ENCODE assay signal across 8 mouse cellular contexts in the genomic region with DNA sequence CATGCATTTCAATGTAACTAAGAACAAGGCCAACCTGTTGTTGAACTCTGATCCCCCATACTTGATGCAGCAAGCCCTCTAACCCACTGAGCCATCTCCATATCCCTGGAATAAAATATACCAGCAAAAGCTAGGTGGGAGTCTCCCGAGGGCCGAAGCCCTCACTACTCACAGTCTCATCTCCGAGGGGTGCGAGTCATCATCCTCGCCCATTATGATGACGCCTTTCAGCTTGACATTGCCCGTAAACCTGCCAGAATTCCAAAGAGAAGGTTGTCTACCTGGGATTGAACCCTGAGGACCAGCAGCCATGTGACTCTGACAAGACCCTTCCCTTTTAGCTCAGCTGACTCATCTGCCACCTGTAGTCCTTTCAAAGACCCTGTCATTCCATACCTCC. TPM values are rescaled to one million over a fixed set of nuclear protein-coding genes. Genes with fewer than 3 reads are reported as not detected.
A peak's percentile ranks its signal among the peaks of the same experiment; 100 is the strongest.
DNase-seq lines count a peak whose midpoint lies in the region; ATAC-seq and TF ChIP-seq lines count a peak whose summit lies in the region.

No protein-coding gene starts in this region.

- peaks cover 7% of the 10 kb centered on the region; the same call in 1 of the 2 replicates for H3K4me1 ChIP-seq in neural tube, embryonic 11.5 days (ENCODE audit: control insufficient read depth, insufficient read depth, low read length)
- H3K4me1 ChIP-seq in liver, embryonic 12.5 days, result peaks cover 64% of the 10 kb centered on the region
- H3K4me1 ChIP-seq in stomach, postnatal 0 days (replicated peaks; ENCODE audit: control insufficient read depth, insufficient read depth), result no peaks in the 10 kb centered on the region

- peak overlapping the region; percentile 62 for H3K4me3 ChIP-seq in neural tube, embryonic 11.5 days (ENCODE audit: low read depth, low read length)
- peak overlapping the region; percentile 95 for H3K4me3 ChIP-seq in liver, embryonic 12.5 days
- H3K4me3 ChIP-seq in stomach, postnatal 0 days (ENCODE audit: low read depth, low read length), result peak overlapping the region; percentile 98; the same call in 1 of the 2 replicates

- no peak for TF ChIP-seq CTCF in stomach, postnatal 0 days (IDR thresholded peaks at IDR 0.05; ENCODE audit: low read depth)

- peak; percentile 24 for DNase-seq in cerebellum, adult 11-12 months
- no peak for DNase-seq in cerebellum, postnatal 4 days (ENCODE audit: low spot score in 2 of 2)
- no peak for DNase-seq in neural tube, embryonic 11.5 days (ENCODE audit: low spot score)
- DNase-seq in neural tube, embryonic 10.5 days (ENCODE audit: extremely low spot score, low spot score), result no peak
- no peak for DNase-seq in stomach, postnatal 0 days (ENCODE audit: low spot score)
- no peak for DNase-seq in thymus, postnatal 4 days
- no peak for DNase-seq in right cerebral cortex, postnatal 25 days

- H3K4me2 ChIP-seq in neural tube, embryonic 11.5 days (ENCODE audit: low read depth), result peak overlapping the region; percentile 78
- H3K4me2 ChIP-seq in liver, embryonic 12.5 days, result peak overlapping the region; percentile 86
- peak overlapping the region; percentile 97 for H3K4me2 ChIP-seq in stomach, postnatal 0 days (replicated peaks; ENCODE audit: low read depth)

- no peaks in the 10 kb centered on the region for H3K27me3 ChIP-seq in neural tube, embryonic 11.5 days (ENCODE audit: control insufficient read depth, insufficient read depth, low read length)
- no peaks in the 10 kb centered on the region for H3K27me3 ChIP-seq in liver, embryonic 12.5 days (replicated peaks)
- H3K27me3 ChIP-seq in stomach, postnatal 0 days (ENCODE audit: control insufficient read depth, insufficient read depth, low read length), result no peaks in the 10 kb centered on the region

- no peaks in the 10 kb centered on the region for H3K9me3 ChIP-seq in neural tube, embryonic 11.5 days (ENCODE audit: control insufficient read depth, low read length)
- H3K9me3 ChIP-seq in liver, embryonic 12.5 days (replicated peaks), result no peaks in the 10 kb centered on the region
- H3K9me3 ChIP-seq in stomach, postnatal 0 days (ENCODE audit: control insufficient read depth, low read length), result no peaks in the 10 kb centered on the region

- WGBS in neural tube, embryonic 11.5 days, result 96% methylated on average over 7 of the region's 7 CpGs
- 75% methylated on average over 7 of the region's 7 CpGs for WGBS in liver, embryonic 12.5 days (ENCODE audit: insufficient replicate concordance)
- 74% methylated on average over 7 of the region's 7 CpGs for WGBS in stomach, postnatal 0 days

- TF ChIP-seq EP300 in stomach, postnatal 0 days (optimal IDR thresholded peaks at IDR 0.05), result no peak

- no peak for ATAC-seq in neural tube, embryonic 11.5 days (ENCODE audit: insufficient read depth, low FRiP score, low TSS enrichment)
- no peak for ATAC-seq in liver, embryonic 12.5 days
- no peak for ATAC-seq in stomach, postnatal 0 days (ENCODE audit: low FRiP score, low TSS enrichment)

- H3K27ac ChIP-seq in neural tube, embryonic 11.5 days (ENCODE audit: low read depth, low read length), result no peak overlapping the region
- peak overlapping the region; percentile 95 for H3K27ac ChIP-seq in liver, embryonic 12.5 days
- H3K27ac ChIP-seq in stomach, postnatal 0 days (replicated peaks), result no peak overlapping the region

- H3K9ac ChIP-seq in neural tube, embryonic 11.5 days (ENCODE audit: low read length), result no peak overlapping the region
- peak overlapping the region; percentile 98 for H3K9ac ChIP-seq in liver, embryonic 12.5 days
- H3K9ac ChIP-seq in stomach, postnatal 0 days (ENCODE audit: low read length), result peak overlapping the region; percentile 95

- no peaks in the 10 kb centered on the region; the same call in 1 of the 2 replicates for H3K36me3 ChIP-seq in neural tube, embryonic 11.5 days (ENCODE audit: control insufficient read depth, insufficient read depth, low read length)
- H3K36me3 ChIP-seq in liver, embryonic 12.5 days, result peaks cover 51% of the 10 kb centered on the region
- H3K36me3 ChIP-seq in stomach, postnatal 0 days (ENCODE audit: control insufficient read depth, insufficient read depth, low read length), result 0 out of 2 replicates have a peak, but pooled peaks cover 4% of the 10 kb centered on the region

RNA-seq across cellular contexts. Expression of gene Pithd1, which starts 1.3 kb away (rescaled TPM):
- 60.0 and 60.6 TPM in 2 replicates for polyA plus RNA-seq in neural tube, embryonic 11.5 days (2014; fragmentation: Nextera tagmentation; extraction: Ambion mirVana)
- 115 and 121 TPM in 2 replicates for polyA plus RNA-seq in liver, embryonic 12.5 days (2016; fragmentation: Nextera tagmentation; extraction: Ambion mirVana)
- 40.1 and 40.7 TPM in 2 replicates for polyA plus RNA-seq in stomach, postnatal 0 days (2015; fragmentation: Nextera tagmentation; extraction: Ambion mirVana)

RNA-seq across cellular contexts. Expression of gene Lypla2, which starts 13.3 kb away (rescaled TPM):
- 161 and 171 TPM in 2 replicates for polyA plus RNA-seq in neural tube, embryonic 11.5 days (2014; fragmentation: Nextera tagmentation; extraction: Ambion mirVana)
- 59.5 and 61.7 TPM in 2 replicates for polyA plus RNA-seq in liver, embryonic 12.5 days (2016; fragmentation: Nextera tagmentation; extraction: Ambion mirVana)
- 88.6 and 89.6 TPM in 2 replicates for polyA plus RNA-seq in stomach, postnatal 0 days (2015; fragmentation: Nextera tagmentation; extraction: Ambion mirVana)

RNA-seq across cellular contexts. Expression of gene Gale, which starts 22.2 kb away (rescaled TPM):
- 34.2 and 36.4 TPM in 2 replicates for polyA plus RNA-seq in neural tube, embryonic 11.5 days (2014; fragmentation: Nextera tagmentation; extraction: Ambion mirVana)
- 36.0 and 41.2 TPM in 2 replicates for polyA plus RNA-seq in liver, embryonic 12.5 days (2016; fragmentation: Nextera tagmentation; extraction: Ambion mirVana)
- polyA plus RNA-seq in stomach, postnatal 0 days (2015; fragmentation: Nextera tagmentation; extraction: Ambion mirVana), result 161 and 166 TPM in 2 replicates

RNA-seq across cellular contexts. Expression of gene Eloa, which starts 35.8 kb away (rescaled TPM):
- polyA plus RNA-seq in neural tube, embryonic 11.5 days (2014; fragmentation: Nextera tagmentation; extraction: Ambion mirVana), result 44.3 and 45.2 TPM in 2 replicates
- 38.2 and 39.4 TPM in 2 replicates for polyA plus RNA-seq in liver, embryonic 12.5 days (2016; fragmentation: Nextera tagmentation; extraction: Ambion mirVana)
- 21.5 and 22.9 TPM in 2 replicates for polyA plus RNA-seq in stomach, postnatal 0 days (2015; fragmentation: Nextera tagmentation; extraction: Ambion mirVana)

RNA-seq across cellular contexts. Expression of gene Hmgcl, which starts 39.5 kb away (rescaled TPM):
- polyA plus RNA-seq in neural tube, embryonic 11.5 days (2014; fragmentation: Nextera tagmentation; extraction: Ambion mirVana), result 62.3 and 62.7 TPM in 2 replicates
- polyA plus RNA-seq in liver, embryonic 12.5 days (2016; fragmentation: Nextera tagmentation; extraction: Ambion mirVana), result 67.4 and 71.1 TPM in 2 replicates
- 154 and 163 TPM in 2 replicates for polyA plus RNA-seq in stomach, postnatal 0 days (2015; fragmentation: Nextera tagmentation; extraction: Ambion mirVana)
